Mouse (Mus musculus): ENCODE results near the gene C1d. TPM values are rescaled to one million over a fixed set of nuclear protein-coding genes. Genes with fewer than 3 reads are reported as not detected.
"Not testable (repeated sequence)": the region's sequence is repeated elsewhere in the genome, so short reads cannot be mapped to it uniquely, and the experiment has no call there.

The C1d gene
- 10 to 100 TPM; 46.7 to 57.0 TPM for total RNA-seq (2021)
- long read RNA-seq, experiment 1, transcript C1d-201 (5 exons, 2,981 nt): major isoform, 77 of 84 reads
- long read RNA-seq, experiment 1, transcript C1d-205 (5 exons, 684 nt): minor isoform, 6 of 84 reads
- long read RNA-seq, experiment 1, partial matches to known transcripts: 1 of 84 reads
- long read RNA-seq, experiment 1, other reads (novel, unspliced or antisense): 0 of 84 reads
- long read RNA-seq, experiment 2, transcript C1d-201 (5 exons, 2,981 nt): major isoform, 55 of 59 reads
- long read RNA-seq, experiment 2, partial matches to known transcripts: 1 of 59 reads
- long read RNA-seq, experiment 2, other reads (novel, unspliced or antisense): 1 of 59 reads

GRCm38 (mm10) chr11:17257443-17257842 is at the start of gene C1d:
Gene C1d (plus strand): TSS chr11:17257579.
- DNase-seq (ENCODE audit: low spot score in 2 of 2): peak; percentile 97 to 98
- intact Hi-C loops (cut with DNase I): loop anchor here (2.0 to 5.0 kb wide), 2 partner anchors 47 to 95 kb away; partner anchors contain the start of gene Pno1

DNA sequence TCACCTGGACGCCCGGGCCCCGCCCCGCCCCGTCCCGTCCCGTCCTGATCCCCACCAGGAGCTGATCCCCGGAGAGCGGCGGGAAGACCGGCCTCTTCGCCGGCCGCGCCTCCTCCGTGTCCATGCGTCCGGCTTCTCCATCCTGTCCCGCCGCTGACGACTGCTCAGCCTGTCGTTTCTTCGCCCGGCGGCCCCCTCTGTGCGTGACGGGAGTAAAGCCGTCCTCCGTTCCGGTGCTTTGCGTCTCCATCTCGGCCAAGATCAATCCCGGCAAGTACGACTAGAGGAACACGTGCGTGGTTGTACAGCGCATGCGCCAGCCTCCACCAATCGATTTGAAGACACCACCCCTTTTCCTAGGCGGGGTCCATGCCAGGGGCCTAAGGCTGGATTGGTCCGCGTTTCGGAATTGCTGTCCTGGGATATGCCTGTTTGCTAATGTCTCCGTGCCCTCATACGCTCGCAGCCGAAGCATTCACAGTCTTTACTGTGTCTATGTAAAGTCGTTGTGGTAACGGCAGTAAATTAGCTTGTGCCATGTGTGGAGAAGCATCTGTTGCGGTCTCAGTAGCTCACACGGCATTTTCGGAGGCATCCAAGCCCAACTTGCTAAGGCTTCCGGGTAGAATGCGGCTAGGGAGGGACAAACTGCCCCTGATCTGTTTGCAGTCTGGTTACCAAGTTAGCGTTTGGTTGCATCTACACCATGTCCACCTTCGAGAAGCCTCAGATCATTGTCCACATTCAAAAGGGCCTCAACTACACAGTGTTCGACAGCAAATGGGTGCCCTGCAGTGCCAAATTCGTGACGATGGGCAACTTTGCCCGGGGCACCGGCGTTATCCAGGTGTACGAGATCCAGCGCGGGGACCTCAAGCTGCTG is 45.9 kb upstream of the C1d start, which contains the start of gene Pno1:
TSS of gene Pno1 (minus strand) at position 311 of the 883 bp plus-strand sequence.
- intact Hi-C loops (cut with DNase I): loop anchor here (2.0 to 5.0 kb wide), 2 partner anchors 45 to 239 kb away; partner anchors contain the start of gene C1d
- DNase-seq (ENCODE audit: low spot score in 2 of 2): peak; percentile 98

DNA sequence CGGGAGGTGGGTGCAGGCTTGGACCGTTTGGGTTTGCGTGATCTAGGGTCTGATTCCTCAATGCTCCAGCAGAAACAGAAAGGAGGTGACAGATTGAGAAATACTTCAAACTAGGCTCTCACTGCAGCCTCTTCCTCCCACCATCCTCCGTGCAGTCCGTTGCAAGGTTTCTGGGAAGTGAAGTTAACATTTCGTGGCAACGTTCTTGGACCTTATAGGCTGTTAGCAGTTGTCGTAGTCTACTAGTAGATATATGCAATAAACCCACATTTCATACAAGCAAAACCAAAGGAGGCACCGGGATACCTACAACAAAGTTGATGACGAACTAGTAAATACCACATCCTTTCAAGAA is 45.3 kb upstream of the C1d start:
- intact Hi-C loops (cut with DNase I): loop anchor here (5.0 kb wide), 1 partner anchor 240 kb away; no protein-coding TSS in a partner anchor
- DNase-seq (ENCODE audit: low spot score in 2 of 2): peak in 1 of 2 experiments; percentile 21

DNA sequence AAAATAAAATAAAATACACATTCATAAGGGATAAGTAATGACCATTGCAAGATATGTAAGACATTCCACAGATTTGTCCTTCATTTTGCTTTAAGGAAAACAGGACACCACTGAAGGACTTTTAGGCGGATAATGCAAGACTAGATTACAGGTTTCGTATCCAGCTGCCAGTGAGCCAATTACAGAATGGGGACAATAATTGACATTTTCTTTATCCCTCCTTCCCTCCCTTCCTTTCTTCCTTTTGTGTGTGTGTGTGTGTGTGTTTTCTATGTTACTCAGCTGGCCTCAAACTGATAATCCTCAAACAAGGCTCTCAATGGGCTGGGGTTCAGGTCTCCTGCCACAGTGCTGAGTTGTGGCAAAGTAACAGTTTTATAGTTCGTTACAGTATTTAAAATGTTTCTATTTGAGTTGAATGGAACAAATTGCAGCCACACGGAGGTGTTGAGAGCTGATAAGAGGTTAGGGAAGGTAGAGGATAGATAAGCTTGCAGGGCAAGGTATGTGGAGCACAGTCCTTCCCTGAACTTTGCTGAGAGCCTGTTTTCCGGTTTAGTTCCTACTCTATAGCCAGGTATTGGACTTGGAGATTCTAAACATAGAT is 44.4 kb upstream of the C1d start:
- intact Hi-C loops (cut with DNase I): loop anchor here (5.0 kb wide), 1 partner anchor 241 kb away; no protein-coding TSS in a partner anchor

GRCm38 (mm10) chr11:17215475-17215874 is 41.9 kb upstream of the C1d start:
- no peak for DNase-seq (ENCODE audit: low spot score in 2 of 2)
- intact Hi-C loops (cut with DNase I): no loop called here

More for the DNA sequence above, 44.4 kb upstream of the C1d start:
- DNase-seq (ENCODE audit: low spot score in 2 of 2): no peak

DNA sequence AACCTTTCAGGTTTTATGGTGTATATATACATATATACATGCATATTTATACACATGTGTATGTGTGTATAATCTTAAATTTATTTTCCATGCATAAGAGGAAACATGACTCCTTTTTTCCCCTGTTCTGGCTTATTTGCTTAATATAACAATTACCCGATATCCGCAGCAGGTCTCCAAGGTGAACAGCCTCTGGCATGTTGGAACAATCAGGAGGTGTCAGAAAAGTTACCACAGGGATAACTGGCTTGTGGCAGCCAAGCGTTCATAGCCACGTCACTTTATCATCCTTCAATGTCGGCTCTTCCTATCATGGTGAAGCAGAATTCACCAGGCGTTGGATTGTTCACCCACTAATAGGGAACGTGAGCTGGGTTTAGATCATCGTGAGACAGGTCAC is 36.3 kb upstream of the C1d start:
- DNase-seq (ENCODE audit: low spot score in 2 of 2): no peak
- intact Hi-C loops (cut with DNase I): no loop called here

GRCm38 (mm10) chr11:17232792-17233191 is 24.6 kb upstream of the C1d start:
- intact Hi-C loops (cut with DNase I): no loop called here
- no peak for DNase-seq (ENCODE audit: low spot score in 2 of 2)

- intact Hi-C loops (cut with DNase I): no loop called here
- no peak for DNase-seq (ENCODE audit: low spot score in 2 of 2)
Observed at GRCm38 (mm10) chr11:17236449-17237037, 20.8 kb upstream of the C1d start.

DNA sequence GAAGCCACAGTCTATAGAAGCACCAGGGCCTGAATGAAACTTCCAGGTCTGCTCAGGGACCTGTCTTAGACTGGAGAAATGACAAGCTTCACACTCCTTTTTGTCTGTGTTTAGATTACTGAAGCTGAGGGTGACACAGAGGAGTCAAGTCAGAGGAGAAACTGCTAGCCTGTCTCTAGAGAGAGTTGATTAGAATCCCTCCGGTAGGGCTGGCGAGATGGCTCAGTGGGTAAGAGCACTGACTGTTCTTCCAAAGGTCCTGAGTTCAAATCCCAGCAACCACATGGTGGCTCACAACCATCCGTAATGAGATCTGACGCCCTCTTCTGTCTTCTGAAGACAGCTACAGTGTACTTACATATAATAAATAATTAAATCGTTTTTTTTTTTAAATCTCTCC is 18.8 kb upstream of the C1d start:
- DNase-seq (ENCODE audit: low spot score in 2 of 2); intact Hi-C loops (cut with DNase I): not testable (repeated sequence)

GRCm38 (mm10) chr11:17248715-17249114 is 8.7 kb upstream of the C1d start:
- intact Hi-C loops (cut with DNase I): no loop called here
- no peak for DNase-seq (ENCODE audit: low spot score in 2 of 2)

DNA sequence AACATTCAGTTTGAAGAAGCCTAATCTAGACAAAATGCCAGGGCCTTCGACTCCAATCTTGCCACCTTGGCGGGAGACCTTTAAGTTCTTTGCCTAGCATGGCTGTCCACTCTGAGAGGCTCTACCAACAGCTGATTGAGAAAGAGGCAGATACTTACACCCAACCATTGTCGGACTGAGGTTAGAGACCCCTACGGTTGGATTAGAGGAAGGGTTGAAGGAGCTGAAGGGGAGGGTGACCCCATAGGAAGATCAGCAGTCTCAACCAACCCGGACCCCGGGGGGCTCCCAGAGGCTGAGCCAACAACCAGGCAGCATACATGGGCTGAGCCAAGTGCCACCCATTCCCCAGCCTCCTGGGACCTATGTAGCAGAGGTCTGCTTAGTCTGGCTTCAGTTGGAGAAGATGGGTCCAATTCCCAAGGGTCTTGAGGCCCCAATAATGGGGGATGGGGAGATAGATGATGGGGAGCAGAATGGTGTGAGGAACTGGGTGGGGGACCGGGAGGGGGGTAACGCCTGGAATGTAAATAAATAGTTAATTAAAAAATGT is 490 bp upstream of the C1d start:
- DNase-seq (ENCODE audit: low spot score in 2 of 2): no peak
- intact Hi-C loops (cut with DNase I): loop anchor here (2.0 to 5.0 kb wide), 2 partner anchors 46 to 95 kb away; partner anchors contain the start of gene Pno1

- DNase-seq (ENCODE audit: low spot score in 2 of 2): peak; percentile 12 to 28
- intact Hi-C loops (cut with DNase I): loop anchor here (2.0 to 5.0 kb wide), 2 partner anchors 47 to 96 kb away; partner anchors contain the start of gene Pno1
Observed at GRCm38 (mm10) chr11:17257861-17258260, 482 bp downstream of the C1d start.

DNA sequence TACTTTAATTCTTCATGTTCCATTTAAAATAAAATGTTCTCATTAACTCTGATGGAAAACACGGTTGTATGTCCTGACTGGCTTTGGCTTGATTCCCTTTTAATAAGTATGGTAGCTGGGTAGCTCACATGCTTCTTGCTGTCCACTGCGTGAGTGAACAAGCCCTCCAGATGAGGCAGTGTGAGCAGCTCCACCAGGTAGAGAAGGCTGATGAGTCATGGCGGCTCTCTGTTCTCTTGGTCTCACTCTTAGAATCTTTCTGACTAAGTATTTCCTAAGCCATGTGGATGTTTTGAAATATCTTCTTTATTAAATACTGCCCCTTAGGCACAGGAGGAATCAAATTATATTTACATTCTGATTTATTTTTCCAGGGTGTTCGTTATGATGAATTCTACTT is 9.8 kb downstream of the C1d start:
- intact Hi-C loops (cut with DNase I): no loop called here
- DNase-seq (ENCODE audit: low spot score in 2 of 2): no peak

DNA sequence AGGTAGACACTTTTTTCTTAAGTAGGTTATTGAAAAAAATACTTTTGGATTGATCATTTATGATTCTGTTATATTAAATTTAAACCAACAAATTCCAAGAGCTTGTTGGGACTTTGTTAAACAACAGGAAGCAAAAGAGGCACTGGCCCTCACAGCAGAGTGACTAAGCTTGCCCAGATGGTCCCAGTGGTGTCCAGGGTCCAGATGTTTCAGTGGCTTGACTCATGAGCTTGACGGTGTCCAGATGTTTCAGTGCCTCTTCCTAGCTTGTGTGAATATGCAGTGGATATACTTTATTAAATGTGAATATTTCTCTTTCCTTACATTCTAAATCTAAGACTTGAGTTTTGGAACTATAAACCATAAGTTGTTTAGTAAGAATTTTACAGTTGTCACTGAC is 11.4 kb downstream of the C1d start:
- no peak for DNase-seq (ENCODE audit: low spot score in 2 of 2)
- intact Hi-C loops (cut with DNase I): no loop called here

DNA sequence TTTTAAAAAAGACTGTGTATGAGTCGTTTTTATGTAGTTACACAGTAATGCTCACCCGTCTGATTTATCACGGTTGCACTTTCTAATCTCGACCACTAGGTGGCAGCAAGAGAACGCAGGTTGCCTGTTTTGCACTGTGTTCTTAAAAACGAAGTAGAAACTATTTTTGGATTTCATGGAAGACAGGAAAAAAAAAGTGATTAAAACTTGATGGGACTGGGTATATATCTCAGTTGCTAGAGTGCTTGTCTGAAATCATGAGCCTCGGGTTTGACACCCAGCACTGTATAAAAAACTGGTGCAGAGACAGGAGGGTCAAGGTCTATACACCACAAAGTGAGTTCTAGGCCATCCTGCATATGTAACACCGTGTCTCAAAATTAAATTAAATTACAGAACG is 22.6 kb downstream of the C1d start:
- intact Hi-C loops (cut with DNase I): loop anchor here (10.0 kb wide), 3 partner anchors 185 to 1735 kb away; partner anchors contain the start of gene Meis1

DNA sequence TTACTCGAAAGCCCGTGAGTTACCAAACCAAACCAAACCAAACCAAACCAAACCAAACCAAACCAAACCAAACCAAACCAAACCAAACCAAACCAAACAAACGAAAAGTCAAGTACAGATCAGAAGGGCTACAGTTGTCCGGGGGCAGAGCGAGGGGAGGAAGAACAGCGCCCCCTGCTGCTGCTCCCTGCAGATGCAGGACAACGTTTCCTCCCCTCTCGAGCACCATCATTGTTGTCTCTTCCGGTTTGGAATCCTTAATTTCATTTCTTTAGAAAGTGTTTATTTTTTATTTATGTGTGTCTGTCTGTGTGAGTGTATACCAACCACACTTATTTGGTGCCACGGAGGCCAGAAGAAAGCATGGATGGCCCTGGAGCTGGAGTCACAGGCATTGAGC is 26.7 kb downstream of the C1d start:
- no peak for DNase-seq (ENCODE audit: low spot score in 2 of 2)
- intact Hi-C loops (cut with DNase I): loop anchor here (10.0 kb wide), 2 partner anchors 181 to 1591 kb away; no protein-coding TSS in a partner anchor

More for the DNA sequence above, 22.6 kb downstream of the C1d start:
- DNase-seq (ENCODE audit: low spot score in 2 of 2): peak; percentile 38 to 63

DNA sequence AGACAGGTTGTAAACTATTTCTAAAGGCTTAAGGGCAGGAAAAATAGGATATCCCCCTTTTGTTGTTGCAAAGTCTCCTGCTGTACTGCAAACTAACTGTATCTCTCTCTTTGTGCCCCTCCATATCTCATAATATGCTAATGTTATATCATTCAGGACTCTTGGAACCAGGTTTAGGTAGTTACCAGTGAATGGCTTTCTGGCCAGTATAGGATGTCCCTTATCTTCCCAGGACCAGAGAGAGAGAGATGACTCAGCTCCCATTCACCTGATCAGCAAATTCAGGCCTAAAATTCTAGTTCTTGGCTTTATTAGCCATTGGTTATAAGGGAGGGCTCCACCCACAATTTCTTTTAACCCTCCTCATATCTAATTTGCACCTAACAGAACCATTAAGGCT is 31.5 kb downstream of the C1d start:
- intact Hi-C loops (cut with DNase I): loop anchor here (10.0 kb wide), 2 partner anchors 176 to 1586 kb away; no protein-coding TSS in a partner anchor
- DNase-seq (ENCODE audit: low spot score in 2 of 2): no peak

DNA sequence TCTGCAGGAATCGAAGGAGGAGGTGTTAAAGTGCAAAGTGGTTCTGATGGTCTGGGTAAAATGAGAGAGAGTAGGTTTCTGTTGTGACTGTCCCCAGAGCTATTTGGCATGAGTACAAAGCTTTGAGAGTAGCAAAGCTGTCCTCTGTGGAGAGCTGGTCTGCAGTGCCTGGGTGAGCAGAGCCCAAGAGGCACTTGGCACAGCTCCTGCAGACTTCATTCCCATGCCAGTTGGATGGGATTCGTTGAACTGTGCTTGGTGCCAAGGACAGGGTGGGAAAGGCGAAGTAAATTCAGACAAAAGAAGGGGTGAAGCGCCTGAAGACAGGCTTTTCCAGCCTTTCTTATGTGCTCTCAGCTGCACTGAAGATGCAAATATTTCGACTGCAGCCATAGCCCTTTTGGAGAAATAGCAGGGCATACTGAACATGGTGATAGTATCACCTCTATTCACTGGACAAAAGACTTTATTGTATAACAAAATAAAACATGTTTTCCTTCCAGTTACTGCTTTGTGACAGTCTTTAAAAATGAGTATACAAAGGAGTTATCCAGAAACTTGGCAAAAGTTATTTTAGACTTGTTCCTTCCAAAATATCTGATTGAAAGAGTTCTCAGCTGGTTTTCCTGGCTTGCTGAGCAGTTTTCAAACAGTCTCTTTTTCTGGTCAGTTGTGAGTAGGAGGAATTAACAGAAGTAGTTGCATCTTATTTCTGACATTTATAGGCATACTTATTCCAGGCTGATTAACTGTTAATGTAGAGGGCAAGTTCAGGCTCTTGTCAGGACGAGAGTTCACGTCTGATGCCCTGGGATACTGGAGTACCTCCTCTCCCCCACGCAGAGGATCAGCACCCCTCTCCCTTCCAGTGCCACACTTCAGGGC is 48.9 kb downstream of the C1d start:
- DNase-seq (ENCODE audit: low spot score in 2 of 2): peak; percentile 50 to 66
- intact Hi-C loops (cut with DNase I): no loop called here

All from left cerebral cortex, postnatal 14 days (tissue).